Mouse (Mus musculus) layer of hippocampus, adult 8-10 months (tissue): ENCODE data around the gene Dido1. TPM values are rescaled to one million over a fixed set of nuclear protein-coding genes. Genes with fewer than 3 reads are reported as not detected.

Experiments
- DNase-seq, 2 experiments: peaks; one replicate each; pipeline ENCODE4 v3.0.0; 2022; ENCODE audit warnings: low spot score in 2 of 2
- total RNA-seq, 4 experiments: library from RNA; stranded (reverse); gene quantifications; 2 replicates each; pipeline ENCODE4 v1.2.4; 2022

Gene Dido1
- total RNA-seq, 4 experiments from 2014 or later, result 55.2 to 63.2 (median 60.2) TPM

DNA sequence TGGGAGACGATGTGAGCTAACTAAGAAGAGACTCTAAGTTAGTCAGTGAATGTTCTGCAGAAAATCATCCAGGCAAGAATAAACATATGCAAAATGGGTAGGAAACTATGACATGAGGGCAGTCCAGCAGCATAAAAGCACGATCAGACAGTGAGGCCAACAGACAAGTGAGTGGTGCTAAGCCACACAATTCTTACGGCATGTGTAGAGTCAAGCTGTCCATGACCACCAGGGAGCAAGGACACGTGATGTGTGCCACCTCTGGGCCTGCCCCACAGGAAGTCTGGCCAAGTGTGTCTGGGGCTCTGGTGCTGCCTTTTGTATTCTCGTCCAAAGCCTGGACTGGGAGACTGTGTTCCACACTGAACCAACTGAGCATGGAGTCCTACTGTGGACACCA is 20.0 kb downstream of the Dido1 start:
- DNase-seq, result no peak

DNA sequence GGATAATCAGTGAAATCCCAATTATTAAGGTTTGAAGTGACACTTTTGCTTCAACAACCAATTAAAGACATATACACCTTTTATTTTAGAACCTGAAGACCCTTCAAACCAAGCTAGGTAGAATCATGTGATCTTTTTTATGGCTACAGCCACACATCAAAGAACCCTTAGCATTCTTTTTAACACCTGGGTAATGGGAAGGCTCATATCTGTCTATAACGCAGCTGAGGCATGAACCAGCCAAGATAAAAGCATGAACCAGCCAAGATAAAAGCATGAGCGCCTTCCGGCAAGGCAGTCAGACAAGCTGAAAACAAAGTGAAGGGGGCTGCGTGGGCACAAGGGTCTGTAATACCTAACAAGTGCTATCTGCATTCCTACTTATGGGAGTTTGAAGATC is 25.8 kb downstream of the Dido1 start:
- DNase-seq, result no peak

DNA sequence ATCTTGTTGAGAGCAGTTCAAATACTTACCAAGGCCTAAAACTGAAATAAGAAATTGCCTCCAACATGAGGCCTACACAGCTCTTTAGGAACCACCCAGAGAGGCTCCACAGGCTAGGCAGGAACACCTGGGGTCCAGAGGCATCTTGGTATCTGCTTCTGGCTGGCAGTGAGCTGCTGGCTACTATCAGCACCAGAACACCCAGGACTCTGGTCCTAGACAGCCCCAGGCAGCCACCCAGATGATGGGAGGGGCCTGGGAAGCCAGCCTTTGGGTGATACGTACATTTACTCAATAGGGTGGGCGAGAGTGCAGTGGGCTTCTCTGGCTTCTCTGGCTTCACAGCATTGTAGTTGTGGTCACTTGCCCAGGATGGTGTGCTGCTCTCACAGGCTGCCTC is 26.3 kb downstream of the Dido1 start:
- no peak for DNase-seq

DNA sequence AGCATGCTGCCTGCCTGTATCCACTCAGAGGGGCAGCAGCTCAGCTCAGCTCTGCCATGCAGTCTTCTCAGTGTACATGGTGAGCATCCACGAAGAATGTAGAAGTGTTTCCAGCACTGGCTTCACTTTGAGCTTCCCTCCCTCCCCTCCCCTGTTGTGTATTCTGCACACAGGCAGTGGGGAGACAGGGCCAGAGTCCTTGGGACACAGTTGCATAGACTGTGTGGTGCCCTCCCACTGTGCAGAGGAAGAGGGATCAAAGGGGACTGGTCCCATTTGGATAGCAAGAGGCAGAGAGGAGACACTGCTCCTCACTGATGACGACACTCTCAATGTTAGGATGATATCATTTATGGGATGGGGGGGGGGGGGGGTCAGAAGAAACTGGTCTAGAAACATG is 28.6 kb downstream of the Dido1 start:
- DNase-seq, result no peak

DNA sequence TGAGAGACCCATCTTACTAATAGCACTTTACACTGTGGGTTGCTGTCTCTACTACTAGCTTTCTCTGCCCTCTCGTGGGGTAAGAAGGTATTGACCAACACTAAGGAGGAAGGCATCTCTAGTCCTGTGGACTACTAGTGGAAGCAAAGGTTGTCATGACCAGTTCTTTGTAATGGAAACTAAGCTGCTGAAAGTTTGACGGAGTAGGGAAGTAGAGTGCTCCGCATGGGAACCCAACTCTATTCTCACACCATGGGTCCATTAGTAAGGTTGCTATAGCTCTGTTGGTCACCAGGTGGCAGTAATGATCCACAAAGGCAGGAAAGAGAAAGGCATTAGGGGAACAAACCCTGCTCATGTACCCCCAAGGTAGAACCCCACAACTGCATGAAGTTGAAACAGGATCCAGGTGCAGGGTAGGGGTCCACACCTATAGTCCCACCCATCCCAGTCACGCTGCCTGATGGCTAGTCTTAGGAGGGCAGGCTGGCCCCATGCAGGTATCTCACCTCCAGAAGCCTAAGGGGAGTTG is 31.1 kb downstream of the Dido1 start:
- peak; percentile 51 to 72 for DNase-seq

DNA sequence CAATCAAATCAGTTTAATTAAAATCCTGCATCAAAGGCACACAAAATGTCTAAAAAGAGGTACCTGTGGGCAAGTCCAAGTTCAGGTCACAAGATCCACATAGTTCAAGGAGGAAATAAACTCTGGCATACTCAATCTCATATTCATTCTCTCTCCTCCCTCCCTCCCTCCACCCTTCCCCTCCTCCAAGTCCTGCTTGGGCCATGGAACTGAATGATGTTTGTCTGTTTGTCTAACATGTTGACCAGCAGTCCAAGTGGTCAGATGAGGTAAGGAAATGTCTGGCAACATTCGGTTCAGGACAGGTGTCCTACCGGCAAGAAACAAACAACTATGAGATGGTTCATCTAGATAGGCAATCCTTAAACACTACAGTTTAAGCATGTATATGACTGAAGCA is 33.1 kb downstream of the Dido1 start:
- DNase-seq, result no peak

DNA sequence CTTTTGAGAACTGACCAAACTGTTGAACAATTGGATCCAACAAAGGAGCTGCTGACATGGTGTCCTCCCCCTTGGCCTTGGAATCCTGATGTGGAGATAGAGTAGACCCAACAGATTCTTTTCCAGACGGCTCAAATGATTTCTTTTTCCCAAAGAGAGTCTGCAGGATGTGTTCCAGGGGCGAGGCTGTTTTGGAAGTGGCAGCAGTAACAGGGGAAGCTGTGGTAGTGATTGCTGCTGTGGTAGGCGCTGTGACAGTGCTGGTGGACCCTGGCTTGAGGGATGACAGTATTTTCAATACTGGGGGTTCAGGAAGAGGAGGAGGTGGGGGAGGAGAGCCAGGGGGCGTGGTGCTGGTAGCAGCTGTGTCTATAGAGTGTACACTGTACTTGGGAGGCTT is 47.8 kb downstream of the Dido1 start:
- no peak for DNase-seq

DNA sequence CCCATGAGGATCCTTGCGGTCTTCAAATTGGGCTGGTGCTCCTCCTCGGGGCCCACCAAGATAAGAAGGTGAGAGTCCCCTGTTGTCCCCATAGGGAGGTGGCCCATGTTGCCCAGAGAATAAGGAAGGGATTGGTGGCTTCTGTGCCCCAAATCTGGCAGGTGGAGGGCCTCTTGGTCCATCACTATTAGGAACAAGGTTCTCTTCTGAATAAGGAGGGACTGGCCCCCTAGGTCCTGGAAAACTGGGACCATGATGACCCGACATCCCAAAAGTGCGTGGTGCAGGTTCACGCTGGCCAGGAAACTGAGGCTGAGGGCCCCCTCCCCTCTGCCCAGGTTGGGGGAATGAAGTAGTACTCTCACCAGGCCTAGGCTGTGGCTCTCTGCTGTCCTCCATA is 49.3 kb downstream of the Dido1 start:
- DNase-seq, result no peak

DNA sequence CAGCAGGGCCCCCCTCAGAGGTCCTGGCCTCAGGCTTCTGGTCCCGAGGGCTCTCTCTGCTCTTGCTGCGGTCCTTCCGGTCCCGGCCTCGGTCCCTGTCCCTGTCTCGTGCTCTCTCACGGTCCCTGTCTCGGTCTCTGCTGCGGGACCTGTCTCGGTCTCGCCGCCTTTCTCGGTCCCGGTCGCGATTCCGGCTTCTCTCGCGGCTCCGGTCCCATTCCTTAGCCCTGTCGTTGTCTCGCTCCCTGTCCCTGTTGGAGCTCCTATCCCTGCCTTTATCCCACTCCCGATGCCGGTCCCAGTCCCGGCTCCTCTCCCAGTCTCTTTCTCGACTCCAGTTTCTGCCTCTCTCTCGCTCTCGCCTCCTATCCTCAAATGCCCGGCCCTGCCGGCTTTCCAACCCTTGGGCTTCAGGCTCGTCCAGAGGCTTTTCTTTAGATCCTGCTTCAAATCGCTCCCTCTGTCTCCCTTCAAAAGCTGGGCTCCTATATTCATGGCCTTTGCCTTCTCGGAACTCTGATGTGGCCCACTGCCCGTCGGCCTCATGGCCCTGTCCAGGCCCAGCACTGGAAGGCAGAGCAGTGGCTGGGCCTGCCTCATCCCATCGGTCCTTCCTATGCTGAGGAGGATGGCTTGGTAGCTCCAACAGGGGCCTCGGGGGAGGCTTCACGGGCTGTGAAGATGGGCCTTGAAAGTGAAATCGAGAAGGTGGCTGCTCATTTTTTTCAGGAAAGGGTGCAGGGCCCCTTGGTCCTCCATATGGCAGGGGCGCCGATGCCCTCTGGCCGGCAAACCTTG is 50.2 kb downstream of the Dido1 start:
- no peak for DNase-seq

DNA sequence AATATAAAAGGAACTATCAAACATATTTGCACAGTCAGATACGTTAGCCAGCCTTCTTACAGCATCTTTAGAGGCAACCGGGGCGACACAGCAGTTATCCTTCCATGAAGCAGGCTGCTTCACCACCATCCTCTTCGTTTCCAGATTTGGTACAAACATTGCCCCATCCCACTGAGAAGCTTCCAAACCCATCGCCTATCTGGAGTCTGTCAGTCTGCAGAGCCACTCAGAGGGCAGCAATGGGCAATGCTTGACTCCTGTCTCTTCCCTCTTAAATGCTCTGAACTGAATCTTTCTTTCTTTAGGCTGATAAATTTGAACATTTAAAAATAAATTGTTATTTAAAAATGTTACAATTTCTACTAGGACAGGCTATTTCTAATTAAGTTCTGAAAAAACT is 51.4 kb downstream of the Dido1 start:
- no peak for DNase-seq

DNA sequence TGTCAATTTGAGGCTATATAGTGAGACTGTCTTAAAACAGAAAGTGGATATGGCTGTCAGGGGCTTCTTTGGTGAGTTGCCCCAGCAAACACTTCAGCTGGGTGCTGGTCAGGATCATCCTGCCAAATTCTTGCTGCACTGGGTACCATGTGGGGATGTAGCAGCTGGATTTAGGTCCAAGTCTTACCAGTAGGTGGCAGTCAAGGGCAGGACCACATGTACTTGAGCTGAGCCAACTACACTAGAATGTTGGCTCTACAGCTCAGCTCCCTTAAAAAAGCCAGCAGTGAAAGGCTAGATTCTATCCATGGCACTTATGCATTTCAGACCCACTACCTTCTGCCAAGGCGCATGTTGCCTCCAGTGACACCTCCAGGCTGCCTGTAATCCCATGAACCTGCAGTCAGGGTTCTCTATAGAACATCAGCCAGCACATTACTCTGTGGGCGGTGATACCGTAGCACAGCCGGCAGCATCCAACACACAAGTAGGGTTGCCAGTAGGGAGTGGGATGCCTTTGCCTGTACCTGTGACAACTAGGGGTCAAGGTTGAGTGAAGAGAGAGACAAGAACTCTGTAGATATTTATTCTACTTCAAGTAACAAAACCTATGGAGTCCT is 52.3 kb downstream of the Dido1 start:
- DNase-seq, result peak; percentile 46 to 75

DNA sequence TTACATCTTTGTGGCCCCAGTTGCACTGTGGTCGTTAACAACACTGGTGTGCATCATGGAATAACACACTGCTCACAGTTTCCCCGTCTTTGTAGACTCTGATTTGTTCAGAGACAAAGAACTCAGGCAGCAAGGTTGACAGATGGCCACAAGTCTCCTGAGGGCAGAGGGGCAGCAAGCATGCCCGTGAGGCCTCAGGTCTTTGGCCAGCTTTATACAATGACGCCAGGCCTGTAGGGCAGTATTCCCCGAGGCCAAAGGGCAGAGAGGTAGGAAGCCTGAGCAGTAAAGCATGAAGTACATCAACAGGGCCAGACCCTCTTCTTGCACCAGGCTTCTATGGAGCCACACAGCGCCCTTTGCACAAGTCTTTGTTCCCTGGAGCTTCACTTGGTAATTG is 54.6 kb downstream of the Dido1 start:
- no peak for DNase-seq

DNA sequence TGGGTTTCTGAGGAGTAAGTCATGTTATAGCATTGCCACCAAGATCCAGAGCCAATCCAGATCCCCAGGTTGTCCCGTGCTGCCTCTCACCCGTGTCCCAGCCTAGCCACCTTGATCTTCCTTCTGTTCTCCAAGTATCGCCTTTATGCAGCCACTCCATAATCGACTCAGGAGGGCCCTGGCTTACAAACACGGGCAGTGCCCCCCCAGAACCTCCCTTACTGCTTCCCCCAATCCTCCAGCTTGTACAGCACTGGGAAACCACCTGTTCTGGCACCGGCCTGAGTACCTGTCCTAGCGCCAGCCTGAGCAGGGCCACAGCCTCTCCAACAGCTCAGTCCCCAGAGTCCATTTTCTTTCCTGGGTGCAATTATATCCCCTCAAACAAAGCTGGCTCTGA is 55.1 kb downstream of the Dido1 start:
- no peak for DNase-seq

DNA sequence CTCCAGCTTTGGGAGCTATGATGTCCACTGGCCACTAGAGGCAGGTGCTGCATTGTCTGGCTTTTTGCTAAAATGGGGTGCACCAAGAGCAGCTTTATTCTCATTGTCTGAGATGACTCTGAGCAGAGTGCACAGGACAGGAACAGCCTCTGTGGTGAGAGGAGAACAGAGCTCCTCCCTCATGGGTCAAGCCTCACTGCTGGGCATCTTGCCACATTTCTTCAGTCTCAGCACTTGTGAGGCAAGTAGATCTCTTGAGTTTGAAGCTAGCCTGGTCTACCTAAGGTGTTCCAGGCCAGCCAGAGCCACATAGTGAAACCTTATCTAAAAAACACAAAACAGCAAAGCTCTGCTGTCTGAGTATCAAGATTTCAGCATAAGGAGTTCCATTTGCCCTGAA is 63.0 kb downstream of the Dido1 start:
- DNase-seq, result no peak

DNA sequence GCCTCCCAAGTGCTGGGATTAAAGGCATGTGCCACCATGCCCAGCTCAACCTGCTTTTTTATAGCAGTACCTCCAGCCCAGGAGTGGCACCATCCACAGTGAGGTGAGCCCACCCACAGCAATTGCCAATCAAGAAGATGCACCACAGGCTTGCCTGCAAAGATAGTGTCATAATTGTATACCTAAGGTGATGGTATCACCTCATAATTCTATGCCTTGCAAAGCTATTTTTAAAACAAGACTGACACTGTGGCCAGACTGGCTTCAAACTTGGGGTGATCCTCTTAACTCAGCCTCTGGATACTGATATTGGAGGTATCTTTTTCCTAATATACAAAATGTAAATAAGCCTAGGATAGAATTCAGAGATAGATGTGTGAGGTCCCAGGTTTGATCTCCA is 66.2 kb downstream of the Dido1 start:
- DNase-seq, result no peak

DNA sequence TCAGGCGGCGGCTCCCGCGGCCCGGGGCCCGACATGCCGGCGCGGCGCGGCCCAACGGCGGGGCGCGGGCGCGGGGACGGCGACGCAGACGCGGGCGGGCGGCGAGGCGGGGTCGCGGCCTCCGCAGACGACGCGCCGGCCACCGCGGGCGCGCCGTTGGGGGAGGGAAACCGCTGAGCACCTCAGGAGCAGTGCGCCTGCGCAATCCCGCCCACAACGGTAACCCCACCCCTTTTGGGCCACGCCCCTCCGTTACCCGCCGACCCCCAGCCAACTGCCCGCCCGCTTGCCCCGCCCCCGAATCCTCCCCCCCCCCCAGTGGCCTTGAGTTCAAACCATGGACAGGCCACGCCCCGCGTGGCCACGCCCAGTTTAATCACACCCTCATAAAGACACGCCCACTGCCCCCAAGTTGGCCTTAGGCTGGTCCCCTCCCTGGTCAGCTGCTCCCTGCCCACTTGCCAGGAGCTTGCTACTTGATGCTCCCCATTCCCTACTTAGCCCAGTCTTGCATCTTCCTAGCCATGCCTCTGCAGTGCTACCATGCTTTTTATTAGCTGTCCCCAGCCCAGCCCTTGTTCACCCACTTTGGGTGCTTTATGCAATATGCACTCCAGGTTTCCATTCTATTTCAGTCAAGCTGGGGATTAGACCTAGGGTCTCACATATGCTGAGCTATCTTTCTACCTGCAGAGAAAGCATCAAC is 67.1 kb downstream of the Dido1 start, which contains the start of gene Tcfl5:
Gene Tcfl5, minus strand, starts transcription at position 154 of the 706 bp plus-strand sequence.
- no peak for DNase-seq

DNA sequence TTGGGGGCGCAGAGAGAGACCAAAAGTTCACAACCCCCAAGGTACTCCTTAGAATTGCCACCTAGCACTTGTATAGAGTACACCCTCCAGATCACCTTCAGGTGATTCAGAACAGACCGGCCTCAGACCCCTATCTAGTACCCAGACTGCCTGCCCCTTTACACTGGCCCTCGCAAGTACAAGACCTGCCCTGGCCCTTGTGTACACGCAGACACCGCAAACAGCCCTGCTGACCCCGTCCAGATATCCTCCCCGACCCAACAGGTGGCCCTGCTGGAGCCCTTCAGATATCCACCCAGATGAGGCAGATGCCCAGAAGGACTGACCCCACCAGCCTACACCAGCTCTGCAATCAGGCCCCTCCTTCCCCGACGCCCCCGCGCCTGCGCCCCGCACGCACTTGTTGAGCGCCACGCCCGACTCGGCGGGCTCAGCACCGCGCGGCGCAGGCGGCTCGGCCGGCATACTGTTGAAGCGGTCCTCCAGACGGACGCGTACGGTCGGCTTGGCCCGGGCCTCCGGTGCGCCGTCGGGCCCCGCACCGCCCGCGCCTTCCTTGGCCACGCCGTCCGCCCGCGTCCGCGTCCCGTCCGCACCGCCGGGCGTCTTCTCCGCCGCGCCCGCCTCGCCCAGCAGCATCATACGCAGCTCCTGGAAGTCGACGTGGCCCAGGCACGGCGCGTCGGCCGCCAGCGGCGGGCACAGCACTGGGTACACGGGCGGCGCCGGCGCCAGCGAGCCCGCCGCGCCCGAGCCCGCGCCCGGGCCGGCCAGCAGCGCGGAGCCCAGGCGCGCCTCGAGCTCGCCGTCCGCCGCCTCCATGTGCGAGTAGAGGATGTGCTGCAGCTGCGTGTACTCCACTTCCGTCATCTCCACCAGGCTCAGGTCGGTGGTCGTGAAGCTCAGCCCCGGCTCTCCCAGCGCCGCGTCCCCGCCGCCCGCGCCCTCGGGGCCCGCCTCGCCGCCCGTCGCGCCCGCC is 67.9 kb downstream of the Dido1 start:
- no peak for DNase-seq

DNA sequence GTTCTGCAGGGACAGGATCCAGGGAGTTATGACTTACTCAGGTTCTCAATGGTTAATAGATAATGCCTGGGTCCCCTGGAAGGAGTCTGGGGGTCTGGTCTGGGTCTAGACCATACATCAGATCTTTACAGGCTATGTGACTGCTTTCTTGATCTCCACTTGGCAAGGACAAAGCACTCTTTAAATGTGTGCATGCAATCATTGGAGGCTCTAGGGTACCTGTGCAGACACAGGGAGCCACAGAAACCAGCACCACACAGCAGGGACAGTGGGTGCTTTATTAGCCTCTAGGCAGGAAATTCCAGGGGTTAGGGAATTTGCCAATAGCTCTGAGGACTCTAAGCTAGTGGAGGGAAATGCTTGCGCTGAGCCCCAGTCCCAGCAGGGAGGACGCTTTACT is 97.9 kb downstream of the Dido1 start:
- no peak for DNase-seq

DNA sequence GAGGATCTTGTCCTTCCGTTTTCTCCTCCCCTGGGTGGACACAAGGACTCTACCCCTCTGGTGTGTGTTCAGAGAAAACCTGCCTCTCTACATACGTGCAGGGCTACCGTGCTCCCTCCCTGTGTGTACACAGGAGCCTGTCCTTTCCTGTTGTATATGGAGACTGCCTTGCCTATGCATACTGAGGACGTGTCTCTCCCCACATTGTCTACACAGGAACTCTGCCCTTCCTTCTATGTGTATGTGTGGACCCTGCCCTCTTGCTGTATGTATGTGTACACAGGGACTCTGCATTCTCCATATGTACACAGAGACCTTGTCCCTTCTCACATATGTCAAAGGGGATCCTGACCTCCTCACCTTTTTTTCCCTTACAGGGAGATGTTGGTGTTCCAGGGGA is 99.5 kb downstream of the Dido1 start:
- no peak for DNase-seq
